ENCODE assay signal across 8 mouse cellular contexts in genomic region chr13:52222315-52223097, GRCm38 (mm10).
A peak's percentile ranks its signal among the peaks of the same experiment; 100 is the strongest.
DNase-seq lines count a peak whose midpoint lies in the region; ATAC-seq and TF ChIP-seq lines count a peak whose summit lies in the region.

No protein-coding gene starts in this region.

- H3K36me3 ChIP-seq in forebrain, embryonic 11.5 days (ENCODE audit: control insufficient read depth, insufficient read depth, low read length) = no peaks in the 10 kb centered on the region
- no peaks in the 10 kb centered on the region for H3K36me3 ChIP-seq in forebrain, embryonic 16.5 days (ENCODE audit: control insufficient read depth, insufficient read depth)
- no peaks in the 10 kb centered on the region for H3K36me3 ChIP-seq in ES-E14 (ENCODE audit: control insufficient read depth, insufficient read depth, low read length, poor library complexity, severe bottlenecking)
- H3K36me3 ChIP-seq in heart, embryonic 15.5 days = no peaks in the 10 kb centered on the region

- TF ChIP-seq POLR2A in lung, adult 2 months (IDR thresholded peaks at IDR 0.05; ENCODE audit: borderline replicate concordance, extremely low read depth, low read depth, low read length) = no peak

- H3K27me3 ChIP-seq in forebrain, embryonic 11.5 days (ENCODE audit: control insufficient read depth, insufficient read depth, low read length) = peaks cover 2% of the 10 kb centered on the region; the same call in 1 of the 2 replicates
- 0 out of 2 replicates have a peak, but pooled peaks cover 4% of the 10 kb centered on the region for H3K27me3 ChIP-seq in forebrain, embryonic 16.5 days (replicated peaks; ENCODE audit: control insufficient read depth, insufficient read depth, low read length)
- H3K27me3 ChIP-seq in heart, embryonic 15.5 days = no peaks in the 10 kb centered on the region

- H3K9ac ChIP-seq in forebrain, embryonic 11.5 days (ENCODE audit: low read length) = peak overlapping the region; percentile 7; the same call in 1 of the 2 replicates
- H3K9ac ChIP-seq in forebrain, embryonic 16.5 days (replicated peaks; ENCODE audit: low read depth, low read length) = no peak overlapping the region
- no peak overlapping the region; the same call in 1 of the 2 replicates for H3K9ac ChIP-seq in ES-E14 (ENCODE audit: insufficient read depth, low read depth, low read length, poor library complexity, severe bottlenecking)
- H3K9ac ChIP-seq in heart, embryonic 15.5 days = no peak overlapping the region

- TF ChIP-seq CTCF in lung, adult 2 months (IDR thresholded peaks at IDR 0.05; ENCODE audit: insufficient read depth, low read length) = no peak

- H3K9me3 ChIP-seq in forebrain, embryonic 11.5 days (ENCODE audit: control insufficient read depth, low read length) = no peaks in the 10 kb centered on the region
- peaks cover 4% of the 10 kb centered on the region; the same call in 1 of the 2 replicates for H3K9me3 ChIP-seq in forebrain, embryonic 16.5 days (ENCODE audit: control insufficient read depth, low read length)
- H3K9me3 ChIP-seq in ES-E14 (ENCODE audit: control insufficient read depth, insufficient read depth, low read depth, low read length) = no peaks in the 10 kb centered on the region
- H3K9me3 ChIP-seq in heart, embryonic 15.5 days (replicated peaks) = no peaks in the 10 kb centered on the region

- in situ Hi-C loops in ES-E14 (cut with MboI; ENCODE audit: low sequenced_read_pairs in 2 of 2, unreplicated experiment in 2 of 2) = loop anchor here (5.0 to 10.0 kb wide), 2 partner anchors 380 to 388 kb away; no protein-coding TSS in a partner anchor

- peak overlapping the region; percentile 6; the same call in 1 of the 2 replicates for H3K27ac ChIP-seq in forebrain, embryonic 11.5 days (ENCODE audit: low read depth, low read length)
- no peak overlapping the region for H3K27ac ChIP-seq in forebrain, embryonic 16.5 days (ENCODE audit: low read length)
- H3K27ac ChIP-seq in ES-E14 (ENCODE audit: insufficient read depth, low read depth, low read length, poor library complexity, severe bottlenecking) = peak overlapping the region; percentile 47; the same call in 1 of the 2 replicates
- H3K27ac ChIP-seq in heart, embryonic 15.5 days = peak overlapping the region; percentile 47

- ATAC-seq in forebrain, embryonic 11.5 days (replicated peaks; ENCODE audit: low FRiP score) = no peak
- no peak for ATAC-seq in forebrain, embryonic 16.5 days
- ATAC-seq in heart, embryonic 15.5 days (replicated peaks; ENCODE audit: insufficient number of reproducible peaks, insufficient read depth, low FRiP score, low read depth) = 0 out of 2 replicates have a peak, but pooled peaks have one; percentile 36

- H3K4me1 ChIP-seq in forebrain, embryonic 11.5 days (replicated peaks; ENCODE audit: control insufficient read depth, insufficient read depth, low read length) = peaks cover 9% of the 10 kb centered on the region
- peaks cover 12% of the 10 kb centered on the region for H3K4me1 ChIP-seq in forebrain, embryonic 16.5 days (replicated peaks; ENCODE audit: control insufficient read depth, insufficient read depth, low read length)
- H3K4me1 ChIP-seq in ES-E14 (ENCODE audit: control insufficient read depth in 2 of 2, insufficient read depth in 2 of 2, low read length in 2 of 2, poor library complexity in 1 of 2) = peaks cover 0 to 15% of the 10 kb centered on the region in 2 experiments; a peak in 3 of 4 replicates
- peaks cover 15% of the 10 kb centered on the region for H3K4me1 ChIP-seq in heart, embryonic 15.5 days (replicated peaks)
- peaks cover 6% of the 10 kb centered on the region; the same call in 1 of the 2 replicates for H3K4me1 ChIP-seq in lung, adult 2 months (ENCODE audit: control insufficient read depth, insufficient read depth, low read length)

- 27% methylated on average over 11 of the region's 11 CpGs for WGBS in forebrain, embryonic 11.5 days
- 32% methylated on average over 11 of the region's 11 CpGs for WGBS in forebrain, embryonic 16.5 days
- WGBS in heart, embryonic 15.5 days = 41% methylated on average over 11 of the region's 11 CpGs
- WGBS in lung, adult 2 months = 47% methylated on average over 11 of the region's 11 CpGs

- no peak for DNase-seq in forebrain, embryonic 11.5 days (ENCODE audit: low spot score)
- peak; percentile 33 for DNase-seq in ES-E14 (ENCODE audit: low read depth, low spot score)
- DNase-seq in lung, adult 2 months = peak; percentile 7
- no peak for DNase-seq in B cell, adult 2 months
- DNase-seq in right cerebral cortex, adult 18-20 months = no peak
- no peak for DNase-seq in layer of hippocampus, adult 11-12 months (ENCODE audit: low spot score)

- H3K4me2 ChIP-seq in forebrain, embryonic 11.5 days (ENCODE audit: low read depth, low read length, severe bottlenecking) = no peak overlapping the region
- no peak overlapping the region for H3K4me2 ChIP-seq in forebrain, embryonic 16.5 days (ENCODE audit: low read length)
- H3K4me2 ChIP-seq in heart, embryonic 15.5 days = no peak overlapping the region

- H3K4me3 ChIP-seq in forebrain, embryonic 11.5 days (ENCODE audit: low read depth, low read length) = no peak overlapping the region
- no peak overlapping the region for H3K4me3 ChIP-seq in forebrain, embryonic 16.5 days (replicated peaks; ENCODE audit: low read length)
- H3K4me3 ChIP-seq in ES-E14 (ENCODE audit: insufficient read depth in 1 of 2, low read depth in 1 of 2, low read length in 2 of 2, poor library complexity in 1 of 2, severe bottlenecking in 1 of 2) = no peak overlapping the region
- H3K4me3 ChIP-seq in heart, embryonic 15.5 days = no peak overlapping the region
- H3K4me3 ChIP-seq in lung, adult 2 months (replicated peaks; ENCODE audit: extremely low read depth, low read depth, low read length) = no peak overlapping the region

TF ChIP-seq in ES-E14, 5 proteins besides CTCF, POLR2A, EP300 and RAD21:
- TF ChIP-seq MAFK (IDR thresholded peaks at IDR 0.05; ENCODE audit: insufficient read depth, low read depth, low read length) = no peak
- no peak for TF ChIP-seq CHD2 (IDR thresholded peaks at IDR 0.05; ENCODE audit: low read depth, low read length)
- no peak for TF ChIP-seq ZNF384 (IDR thresholded peaks at IDR 0.05; ENCODE audit: low read depth, low read length)
- no peak for TF ChIP-seq ZC3H11A (IDR thresholded peaks at IDR 0.05; ENCODE audit: borderline replicate concordance, low read depth, low read length)
- TF ChIP-seq HCFC1 (IDR thresholded peaks at IDR 0.05; ENCODE audit: borderline replicate concordance, insufficient read depth, low read length) = no peak

Comparison
In these comparisons a context has a peak if more than half of its experiments do, and no peak if none do; other contexts are left out.
1. DNase-seq: peak in ES-E14 (single experiment) and lung, adult 2 months (single experiment); none in forebrain, embryonic 11.5 days (single experiment), B cell, adult 2 months (0 of 2), right cerebral cortex, adult 18-20 months (single experiment) and layer of hippocampus, adult 11-12 months (single experiment).